Mouse (Mus musculus) central nervous system, embryonic 14 days (tissue): Measurements from ENCODE around the gene Acot1. TPM values are rescaled to one million over a fixed set of nuclear protein-coding genes. Genes with fewer than 3 reads are reported as not detected.

Experiments
- polyA plus RNA-seq: library from polyadenylated mRNA; depleted of rRNA; stranded (reverse); fragments of >200 nt; gene quantifications from 2 replicates; pipeline ENCODE4 v1.2.3, GENCODE M21; 2012; rRNA removed

The Acot1 gene
- 51.0 and 51.4 TPM in 2 replicates for polyA plus RNA-seq

GRCm38 (mm10) chr12:84009171-84009965 lies at the start of gene Acot1:
Acot1 (plus strand) TSS chr12:84009490.

DNA sequence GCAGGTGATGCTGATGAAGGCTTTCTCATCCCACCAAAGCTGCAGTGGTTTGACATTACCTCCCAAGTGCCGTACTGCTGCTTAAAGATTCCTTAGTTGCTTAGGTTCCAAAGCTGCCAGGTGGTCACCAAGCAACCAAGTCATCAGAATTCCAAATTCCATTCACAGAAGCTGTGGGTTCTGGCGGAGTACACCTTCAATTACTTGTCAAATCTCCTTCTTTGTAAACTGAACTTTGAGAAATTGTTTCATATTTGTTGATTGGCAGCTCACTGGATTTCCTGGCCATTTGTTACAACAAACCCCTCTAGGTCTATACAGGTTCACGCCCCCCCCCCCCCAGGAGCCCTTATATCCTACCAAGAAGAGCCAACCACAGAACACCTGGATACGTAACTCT lies 24.5 kb upstream of the Acot1 start, which contains the start of gene Heatr4:
Gene Heatr4 (minus strand): TSS at position 101 of the 400 bp plus-strand sequence.

DNA sequence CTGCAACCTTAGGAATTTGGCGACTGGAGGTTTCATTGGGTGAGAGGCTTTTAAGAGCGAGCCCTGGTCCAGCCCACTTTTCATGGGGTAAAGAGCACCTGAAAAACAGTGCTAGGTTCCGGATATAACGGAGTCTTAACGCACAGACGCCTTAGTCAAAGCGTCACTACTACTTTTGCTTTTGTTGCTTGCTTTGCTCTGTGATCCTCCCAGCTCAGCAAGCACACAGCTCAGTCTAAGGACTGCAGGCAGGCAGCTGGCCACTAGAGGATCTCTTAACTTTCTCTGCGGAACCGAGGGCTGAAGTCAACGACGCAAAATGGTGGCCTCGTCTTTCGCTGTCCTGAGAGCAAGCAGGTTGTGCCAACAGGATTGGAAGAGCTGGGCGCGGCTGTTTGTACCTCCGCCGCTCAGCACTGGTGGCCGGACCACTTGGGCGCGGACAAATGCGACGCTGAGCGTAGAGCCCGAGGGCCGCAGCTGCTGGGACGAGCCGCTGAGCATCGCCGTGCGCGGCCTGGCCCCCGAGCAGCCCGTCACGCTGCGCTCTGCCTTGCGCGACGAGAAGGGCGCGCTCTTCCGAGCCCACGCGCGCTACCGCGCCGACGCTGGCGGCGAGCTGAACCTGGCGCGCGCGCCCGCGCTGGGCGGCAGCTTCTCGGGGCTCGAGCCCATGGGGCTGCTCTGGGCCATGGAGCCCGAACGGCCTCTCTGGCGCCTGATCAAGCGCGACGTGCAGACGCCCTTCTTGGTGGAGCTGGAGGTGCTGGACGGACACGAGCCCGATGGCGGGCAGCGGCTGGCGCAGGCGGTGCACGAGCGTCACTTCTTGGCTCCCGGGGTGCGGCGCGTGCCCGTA lies 21.5 kb upstream of the Acot1 start, which contains the start of gene Acot2:
Gene Acot2 (plus strand): TSS at position 279 of the 859 bp plus-strand sequence.

DNA sequence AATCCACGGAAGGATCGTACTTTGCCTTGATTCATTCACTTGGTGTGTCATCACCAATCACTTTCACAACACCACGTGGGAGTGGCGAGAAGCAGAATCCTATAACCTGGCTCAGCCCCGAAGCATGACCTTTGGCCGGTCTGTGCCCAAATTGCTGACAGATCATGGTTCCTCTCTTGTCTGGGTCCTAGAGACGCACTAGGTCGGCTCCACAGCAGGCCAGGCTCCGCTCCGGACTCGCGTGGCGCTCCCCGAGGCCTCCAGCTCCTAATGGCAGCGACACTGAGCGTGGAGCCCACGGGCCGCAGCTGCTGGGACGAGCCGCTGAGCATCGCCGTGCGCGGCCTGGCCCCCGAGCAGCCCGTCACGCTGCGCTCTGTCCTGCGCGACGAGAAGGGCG lies 29.0 kb downstream of the Acot1 start, which contains the start of gene Acot4:
Gene Acot4 (plus strand): TSS at position 139 of the 400 bp plus-strand sequence.

DNA sequence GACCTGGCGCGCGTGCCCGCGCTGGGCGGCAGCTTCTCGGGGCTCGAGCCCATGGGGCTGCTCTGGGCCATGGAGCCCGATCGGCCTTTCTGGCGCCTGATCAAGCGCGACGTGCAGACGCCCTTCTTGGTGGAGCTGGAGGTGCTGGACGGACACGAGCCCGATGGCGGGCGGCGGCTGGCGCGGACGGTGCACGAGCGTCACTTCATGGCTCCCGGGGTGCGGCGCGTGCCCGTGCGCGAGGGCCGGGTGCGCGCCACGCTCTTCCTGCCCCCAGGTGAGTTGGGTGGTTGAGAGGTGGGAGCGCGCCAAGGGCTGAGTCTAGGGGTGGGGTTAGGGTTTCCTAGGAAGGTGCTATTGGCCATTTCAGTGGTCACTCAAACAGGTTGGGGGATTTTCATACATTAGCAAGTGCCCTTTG lies 29.4 kb downstream of the Acot1 start, which contains the start of gene Gm49366:
Gene Gm49366 (plus strand): TSS at position 245 of the 421 bp plus-strand sequence.

DNA sequence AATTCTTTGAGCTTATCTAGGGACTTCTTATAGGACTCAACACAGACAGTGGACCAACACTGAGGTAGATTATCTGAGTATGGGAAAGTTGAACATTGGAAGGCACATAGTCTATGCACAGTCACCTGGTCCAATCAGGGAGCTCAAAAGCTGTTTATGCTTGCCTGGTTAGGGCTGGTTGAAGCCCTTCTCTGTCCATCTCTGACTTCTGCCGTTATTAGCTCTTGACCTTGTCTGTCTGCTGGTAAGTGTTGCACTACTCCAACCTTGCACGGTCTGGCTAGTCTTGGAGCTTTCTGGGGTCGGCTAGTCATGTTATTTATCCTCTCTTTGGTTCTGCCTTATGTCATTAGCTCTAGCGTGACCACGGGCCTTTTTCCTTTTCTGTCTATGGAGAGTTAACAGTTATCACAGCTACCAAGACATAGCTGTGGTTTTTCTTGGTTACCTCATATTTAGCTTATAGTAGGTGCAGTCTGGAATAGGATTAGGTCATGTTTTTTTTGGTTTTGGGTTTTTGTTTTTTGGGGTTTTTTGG lies 42.7 kb downstream of the Acot1 start, which contains the start of gene Acot3:
Gene Acot3 (plus strand): TSS at position 208 of the 538 bp plus-strand sequence.

Other genes with a start within 250 kb of the Acot1 start
- gene Papln, start 245.9 kb upstream of the Acot1 start, polyA plus RNA-seq: 0.57 and 1.2 TPM in 2 replicates
- gene Numb, start 87.6 kb upstream of the Acot1 start, polyA plus RNA-seq: 36.3 and 36.4 TPM in 2 replicates
- gene Riox1, start 58.9 kb upstream of the Acot1 start, polyA plus RNA-seq: 14.3 and 15.7 TPM in 2 replicates
- gene Heatr4, start 24.6 kb upstream of the Acot1 start, polyA plus RNA-seq: 0.03 TPM in 1 of 2 replicates, not detected in the other
- 2.9 and 4.7 TPM in 2 replicates for gene Acot2, start 21.6 kb upstream of the Acot1 start, polyA plus RNA-seq
- 0.12 and 0.44 TPM in 2 replicates for gene Acot4, start 28.9 kb downstream of the Acot1 start, polyA plus RNA-seq
- not detected in 2 replicates for gene Gm49366, start 29.4 kb downstream of the Acot1 start, polyA plus RNA-seq
- 0.20 and 0.36 TPM in 2 replicates for gene Acot3, start 42.7 kb downstream of the Acot1 start, polyA plus RNA-seq
- gene Acot5, start 59.8 kb downstream of the Acot1 start, polyA plus RNA-seq: 0.04 and 0.08 TPM in 2 replicates
- gene Acot6, start 91.2 kb downstream of the Acot1 start, polyA plus RNA-seq: 2.8 and 3.1 TPM in 2 replicates
- 15.9 and 16.2 TPM in 2 replicates for gene Dnal1, start 104.9 kb downstream of the Acot1 start, polyA plus RNA-seq
- 2.3 and 3.3 TPM in 2 replicates for gene Pnma1, start 139.0 kb downstream of the Acot1 start, polyA plus RNA-seq
- 7.4 and 8.5 TPM in 2 replicates for gene Elmsan1, start 209.4 kb downstream of the Acot1 start, polyA plus RNA-seq